Mouse (Mus musculus) cerebellum, adult 8-10 months (tissue): Measurements from ENCODE around the gene Psmd1.
A peak's percentile ranks its signal among the peaks of the same experiment; 100 is the strongest.

ENCODE experiments used
- DNase-seq: peaks from one replicate; pipeline ENCODE4 v3.0.0; 2022

Gene Psmd1

GRCm38 (mm10) chr1:86161061-86161460 is 96.9 kb downstream of the Psmd1 start:
- no peak for DNase-seq

GRCm38 (mm10) chr1:86174602-86175001 is 110.4 kb downstream of the Psmd1 start:
- DNase-seq: no peak

GRCm38 (mm10) chr1:86176066-86176465 is 111.9 kb downstream of the Psmd1 start:
- no peak for DNase-seq

GRCm38 (mm10) chr1:86178462-86179253 is 114.5 kb downstream of the Psmd1 start:
- DNase-seq: peak; percentile 88

GRCm38 (mm10) chr1:86182004-86182709 is 118.0 kb downstream of the Psmd1 start:
- DNase-seq: peak; percentile 12

GRCm38 (mm10) chr1:86183577-86184263 is 119.5 kb downstream of the Psmd1 start:
- no peak for DNase-seq

- no peak for DNase-seq
Observed at GRCm38 (mm10) chr1:86186762-86187161, 122.6 kb downstream of the Psmd1 start.

GRCm38 (mm10) chr1:86187856-86188255 is 123.7 kb downstream of the Psmd1 start:
- no peak for DNase-seq

- no peak for DNase-seq
Observed at GRCm38 (mm10) chr1:86188271-86188670, 124.1 kb downstream of the Psmd1 start.
